Mouse (Mus musculus): ENCODE measurements around the gene Slc34a1. TPM values are rescaled to one million over a fixed set of nuclear protein-coding genes. Genes with fewer than 3 reads are reported as not detected.

The Slc34a1 gene
- polyA plus RNA-seq (2015; fragmentation: Nextera tagmentation; extraction: Ambion mirVana) = 0.06 TPM in 1 of 2 replicates, not detected in the other

DNA sequence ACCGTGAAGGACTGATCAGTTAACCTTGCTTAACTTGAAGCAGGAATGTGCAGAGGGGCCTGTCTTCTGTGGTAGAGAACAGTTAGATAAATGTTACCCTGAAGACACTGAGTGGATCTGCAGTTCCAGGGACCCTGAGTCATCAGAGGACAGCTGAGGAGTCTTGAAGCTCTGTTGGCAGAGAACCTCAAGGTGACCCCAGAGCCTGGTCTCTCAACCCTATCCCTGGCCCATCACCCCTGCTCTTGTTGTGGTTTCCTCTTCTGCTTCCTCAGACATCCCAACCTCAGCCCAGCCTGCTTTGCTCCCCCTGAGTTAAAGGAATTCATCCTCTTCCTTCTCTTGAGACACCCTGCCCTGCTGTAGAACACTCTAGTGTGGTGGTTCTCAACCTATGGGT is at the start of gene Slc34a1:
TSS of gene Slc34a1 (plus strand) at position 100 of the 400 bp plus-strand sequence.
- no peaks in the 10 kb centered on the region for H3K9me3 ChIP-seq
- H3K27me3 ChIP-seq = peaks cover 7% of the 10 kb centered on the region
- H3K4me2 ChIP-seq (replicated peaks) = no peak within 1 kb of the TSS
- no peaks in the 10 kb centered on the region for H3K36me3 ChIP-seq
- H3K27ac ChIP-seq = no peak within 1 kb of the TSS
- H3K4me1 ChIP-seq = no peaks in the 10 kb centered on the region
- 93% methylated on average over 1 of the region's 1 CpGs for WGBS
- H3K4me3 ChIP-seq = no peak within 1 kb of the TSS
- no peak for ATAC-seq (ENCODE audit: low FRiP score, low read depth)
- no peak within 1 kb of the TSS for H3K9ac ChIP-seq

GRCm38 (mm10) chr13:55361145-55361544 is 36.8 kb upstream of the Slc34a1 start:
- Histone ChIP-seq H3K36me3 (peaks cover 47% of the 10 kb centered on the region), H3K9ac (peak overlapping the region; percentile 88)
- no peak for ATAC-seq (ENCODE audit: low FRiP score, low read depth)

GRCm38 (mm10) chr13:55361974-55362452 is 36.0 kb upstream of the Slc34a1 start:
- under 1% methylated on average over 32 of the region's 32 CpGs for WGBS
- Histone ChIP-seq H3K4me1 (peaks cover 19% of the 10 kb centered on the region), H3K4me3 (peak overlapping the region; percentile 85), H3K9me3 (no peaks in the 10 kb centered on the region), H3K9ac (peak overlapping the region; percentile 88), H3K27ac (peak overlapping the region; percentile 76), H3K27me3 (peaks cover 4% of the 10 kb centered on the region; the same call in 1 of the 2 replicates), H3K4me2 (replicated peaks) (peak overlapping the region; percentile 92), H3K36me3 (peaks cover 41% of the 10 kb centered on the region)
- ATAC-seq (ENCODE audit: low FRiP score, low read depth) = peak; percentile 26

More at GRCm38 (mm10) chr13:55361145-55361544, 36.8 kb upstream of the Slc34a1 start:
- H3K27me3 ChIP-seq = 0 out of 2 replicates have a peak, but pooled peaks cover 3% of the 10 kb centered on the region
- H3K4me1 ChIP-seq = peaks cover 19% of the 10 kb centered on the region
- peak overlapping the region; percentile 92 for H3K4me2 ChIP-seq (replicated peaks)
- no peak overlapping the region for H3K27ac ChIP-seq
- H3K9me3 ChIP-seq = no peaks in the 10 kb centered on the region
- peak overlapping the region; percentile 85 for H3K4me3 ChIP-seq

- peaks cover 19% of the 10 kb centered on the region for H3K4me1 ChIP-seq
- under 1% methylated on average over 35 of the region's 35 CpGs for WGBS
- H3K27me3 ChIP-seq = peaks cover 8% of the 10 kb centered on the region; the same call in 1 of the 2 replicates
- peak; percentile 99 for ATAC-seq (ENCODE audit: low FRiP score, low read depth)
- peaks cover 35% of the 10 kb centered on the region for H3K36me3 ChIP-seq
- H3K4me2 ChIP-seq (replicated peaks) = peak within 1 kb of the TSS; percentile 92
- H3K27ac ChIP-seq = peak within 1 kb of the TSS; percentile 76
- peak within 1 kb of the TSS; percentile 88 for H3K9ac ChIP-seq
- H3K9me3 ChIP-seq = no peaks in the 10 kb centered on the region
- peak within 1 kb of the TSS; percentile 85 for H3K4me3 ChIP-seq
Measured at GRCm38 (mm10) chr13:55362453-55363060, 35.4 kb upstream of the Slc34a1 start, which contains the start of gene Lman2. Lman2 (minus strand) TSS chr13:55362783.

GRCm38 (mm10) chr13:55368401-55368800 is 29.6 kb upstream of the Slc34a1 start:
- Histone ChIP-seq H3K4me2 (replicated peaks) (no peak overlapping the region), H3K27ac (no peak overlapping the region), H3K9ac (no peak overlapping the region), H3K27me3 (peaks cover 44% of the 10 kb centered on the region), H3K4me1 (no peaks in the 10 kb centered on the region), H3K9me3 (no peaks in the 10 kb centered on the region), H3K36me3 (no peaks in the 10 kb centered on the region), H3K4me3 (no peak overlapping the region)
- ATAC-seq (ENCODE audit: low FRiP score, low read depth) = no peak
- WGBS = 74% methylated on average over 7 of the region's 7 CpGs

- peaks cover 55% of the 10 kb centered on the region for H3K27me3 ChIP-seq
- H3K4me1 ChIP-seq = no peaks in the 10 kb centered on the region
- no peak for ATAC-seq (ENCODE audit: low FRiP score, low read depth)
- H3K9ac ChIP-seq = peak within 1 kb of the TSS; percentile 25; the same call in 1 of the 2 replicates
- H3K9me3 ChIP-seq = no peaks in the 10 kb centered on the region
- WGBS = 54% methylated on average over 13 of the region's 13 CpGs
- 0 out of 2 replicates have a peak within 1 kb of the TSS, but pooled peaks have one; percentile 31 for H3K4me2 ChIP-seq (replicated peaks)
- no peaks in the 10 kb centered on the region for H3K36me3 ChIP-seq
- H3K4me3 ChIP-seq = no peak within 1 kb of the TSS
- H3K27ac ChIP-seq = no peak within 1 kb of the TSS
Measured at GRCm38 (mm10) chr13:55369531-55370114, 28.4 kb upstream of the Slc34a1 start, which contains the start of gene Rgs14. Rgs14 (plus strand) TSS chr13:55369732.

DNA sequence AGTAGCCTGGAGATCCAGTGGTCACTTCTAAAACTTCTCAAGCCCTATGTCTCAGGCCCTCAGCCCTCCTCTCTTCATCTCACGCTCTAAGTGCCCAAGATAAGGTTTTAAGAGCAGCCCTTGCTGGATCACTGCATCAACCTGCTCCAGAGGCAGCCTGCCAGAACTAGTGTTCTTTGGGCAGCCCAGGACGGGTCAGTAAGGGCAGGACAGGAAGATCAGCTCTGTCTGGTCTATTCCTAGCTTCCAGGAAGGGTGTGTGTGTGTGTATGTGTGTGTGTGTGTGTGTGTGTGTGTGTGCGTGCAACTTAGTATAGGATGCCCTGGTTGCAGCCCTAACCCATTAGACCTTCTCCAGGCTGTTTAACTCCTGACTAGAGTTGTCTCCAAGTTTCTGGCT is 27.8 kb upstream of the Slc34a1 start:
- no peaks in the 10 kb centered on the region for H3K36me3 ChIP-seq
- H3K4me3 ChIP-seq = no peak overlapping the region
- H3K9ac ChIP-seq = no peak overlapping the region
- 0 out of 2 replicates have a peak overlapping the region, but pooled peaks have one; percentile 31 for H3K4me2 ChIP-seq (replicated peaks)
- no peak for ATAC-seq (ENCODE audit: low FRiP score, low read depth)
- H3K27ac ChIP-seq = no peak overlapping the region
- peaks cover 57% of the 10 kb centered on the region for H3K27me3 ChIP-seq
- H3K4me1 ChIP-seq = no peaks in the 10 kb centered on the region
- 61% methylated on average over 3 of the region's 3 CpGs for WGBS
- no peaks in the 10 kb centered on the region for H3K9me3 ChIP-seq

- Histone ChIP-seq H3K27me3 (peaks cover 64% of the 10 kb centered on the region), H3K4me1 (no peaks in the 10 kb centered on the region), H3K4me2 (replicated peaks) (no peak overlapping the region), H3K36me3 (no peaks in the 10 kb centered on the region), H3K4me3 (no peak overlapping the region), H3K9ac (no peak overlapping the region), H3K9me3 (no peaks in the 10 kb centered on the region), H3K27ac (no peak overlapping the region)
- ATAC-seq (ENCODE audit: low FRiP score, low read depth) = no peak
- 71% methylated on average over 8 of the region's 8 CpGs for WGBS
Measured at GRCm38 (mm10) chr13:55371007-55371681, 26.8 kb upstream of the Slc34a1 start.

DNA sequence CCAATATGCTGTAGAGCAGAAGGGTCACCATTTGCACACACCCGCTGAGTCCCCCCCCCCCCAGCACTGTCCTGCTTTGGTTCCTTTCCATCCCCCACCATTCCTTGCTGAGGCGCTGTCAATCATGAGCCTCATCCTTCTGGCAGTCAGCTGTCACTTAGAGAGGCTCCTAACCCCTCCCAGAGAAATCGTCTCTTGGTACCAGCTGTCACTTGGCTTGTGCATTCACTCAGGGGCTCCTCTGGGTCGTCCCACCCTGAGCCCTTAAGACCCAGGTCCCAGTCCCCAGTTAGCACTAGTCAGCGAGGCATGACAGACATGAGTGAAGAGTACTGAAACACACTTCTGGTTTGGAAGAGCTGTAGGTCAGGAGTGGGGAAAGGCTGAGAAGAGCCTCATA is 26.2 kb upstream of the Slc34a1 start:
- Histone ChIP-seq H3K9me3 (no peaks in the 10 kb centered on the region), H3K4me1 (no peaks in the 10 kb centered on the region), H3K27me3 (peaks cover 68% of the 10 kb centered on the region), H3K27ac (no peak overlapping the region), H3K9ac (no peak overlapping the region), H3K36me3 (no peaks in the 10 kb centered on the region), H3K4me2 (replicated peaks) (no peak overlapping the region), H3K4me3 (no peak overlapping the region)
- ATAC-seq (ENCODE audit: low FRiP score, low read depth) = peak; percentile 61; the same call in 1 of the 2 replicates
- WGBS = 62% methylated on average over 5 of the region's 5 CpGs

DNA sequence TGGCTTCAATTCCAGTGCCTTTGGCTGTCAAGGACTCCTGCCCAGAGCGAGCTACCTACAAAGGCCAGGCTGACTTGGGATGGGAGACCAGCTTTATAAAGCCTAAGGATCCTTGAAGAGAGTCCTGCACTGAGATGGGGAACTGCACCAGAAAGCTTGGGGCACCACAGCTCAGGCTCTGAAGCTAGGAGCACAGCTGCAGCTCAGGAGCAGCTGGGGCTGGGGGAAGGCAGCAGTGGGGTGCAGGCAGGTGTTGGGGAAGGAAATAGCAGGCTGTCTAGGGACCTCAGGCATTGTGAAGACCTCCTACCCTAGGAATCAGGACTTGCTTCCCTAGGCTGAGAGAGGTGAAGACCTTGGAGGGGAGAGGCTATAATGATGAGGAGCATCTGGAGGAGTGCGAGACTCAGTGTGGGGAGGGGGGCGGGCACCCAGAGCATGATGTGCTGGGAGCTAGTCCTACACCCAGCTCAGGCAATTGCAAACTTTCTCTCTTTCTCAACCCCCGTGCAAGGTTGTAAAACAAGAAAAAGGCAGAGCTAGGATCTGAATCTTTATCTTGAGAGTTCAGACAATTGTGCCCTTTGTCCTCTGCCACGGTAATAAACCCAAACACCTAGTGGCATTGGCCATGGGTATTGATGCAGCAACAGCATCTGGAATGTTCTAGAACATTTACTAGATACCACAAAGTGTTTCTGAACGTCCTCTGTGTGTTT is 23.6 kb upstream of the Slc34a1 start:
- Histone ChIP-seq H3K27ac (no peak overlapping the region), H3K4me1 (peaks cover 8% of the 10 kb centered on the region; the same call in 1 of the 2 replicates), H3K4me3 (no peak overlapping the region), H3K27me3 (peaks cover 83% of the 10 kb centered on the region), H3K9ac (no peak overlapping the region), H3K9me3 (no peaks in the 10 kb centered on the region), H3K4me2 (replicated peaks) (no peak overlapping the region), H3K36me3 (no peaks in the 10 kb centered on the region)
- ATAC-seq (ENCODE audit: low FRiP score, low read depth) = no peak
- WGBS = 56% methylated on average over 6 of the region's 6 CpGs

- WGBS = 69% methylated on average over 2 of the region's 2 CpGs
- Histone ChIP-seq H3K4me2 (replicated peaks) (no peak overlapping the region), H3K4me3 (no peak overlapping the region), H3K27ac (no peak overlapping the region), H3K27me3 (peaks cover 90% of the 10 kb centered on the region), H3K9ac (0 out of 2 replicates have a peak overlapping the region, but pooled peaks have one; percentile 19), H3K36me3 (no peaks in the 10 kb centered on the region), H3K4me1 (peaks cover 10% of the 10 kb centered on the region; the same call in 1 of the 2 replicates), H3K9me3 (no peaks in the 10 kb centered on the region)
- ATAC-seq (ENCODE audit: low FRiP score, low read depth) = no peak
Measured at GRCm38 (mm10) chr13:55375877-55376276, 22.1 kb upstream of the Slc34a1 start.
